Mouse (Mus musculus): ENCODE measurements around the gene Chtf18.
"Not testable (repeated sequence)": the region's sequence is repeated elsewhere in the genome, so short reads cannot be mapped to it uniquely, and the experiment has no call there.

The Chtf18 gene

DNA sequence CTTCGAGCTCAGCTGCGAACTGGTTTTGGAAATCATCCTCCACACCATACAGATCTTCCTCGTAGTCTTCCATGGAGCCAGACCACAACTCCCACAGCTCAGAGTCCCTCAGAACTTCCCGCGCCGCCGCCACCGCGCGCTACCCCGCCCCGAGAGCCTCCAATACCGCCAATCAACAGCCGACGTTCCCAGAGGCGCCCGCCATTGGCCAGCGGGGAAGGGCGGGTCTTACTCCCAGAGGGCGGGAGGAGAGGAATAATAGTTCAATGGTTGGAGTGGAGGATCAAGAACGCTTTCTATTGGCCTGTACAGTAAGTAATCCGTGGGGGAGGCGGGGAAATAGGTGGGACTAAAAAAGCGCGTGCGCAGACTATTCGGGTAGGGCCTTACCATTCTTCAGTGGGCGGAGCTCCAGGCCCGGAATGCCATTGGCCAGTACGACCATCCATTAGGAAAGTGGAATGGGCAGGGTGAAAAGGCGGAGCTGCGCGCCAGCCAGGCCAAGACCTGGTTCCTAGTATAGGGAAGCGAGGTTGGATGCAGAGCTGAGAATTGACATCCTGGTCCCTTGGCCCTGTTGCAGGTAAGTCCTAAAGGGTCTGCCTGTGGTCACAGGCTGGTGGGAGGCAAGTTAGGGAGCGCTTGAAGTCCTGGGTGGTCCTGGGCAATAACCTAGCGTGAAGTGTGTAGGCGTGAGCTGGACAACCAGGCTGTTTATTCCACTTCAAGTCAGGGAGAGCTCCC is at the start of gene Chtf18, which contains the start of gene Rpusd1:
Gene Chtf18, minus strand, starts transcription at position 155 of the 744 bp plus-strand sequence.
Gene Rpusd1, plus strand, starts transcription at position 406 of the 744 bp plus-strand sequence.
- DNase-seq (ENCODE audit: low spot score in 2 of 2) = peak; percentile 99

DNA sequence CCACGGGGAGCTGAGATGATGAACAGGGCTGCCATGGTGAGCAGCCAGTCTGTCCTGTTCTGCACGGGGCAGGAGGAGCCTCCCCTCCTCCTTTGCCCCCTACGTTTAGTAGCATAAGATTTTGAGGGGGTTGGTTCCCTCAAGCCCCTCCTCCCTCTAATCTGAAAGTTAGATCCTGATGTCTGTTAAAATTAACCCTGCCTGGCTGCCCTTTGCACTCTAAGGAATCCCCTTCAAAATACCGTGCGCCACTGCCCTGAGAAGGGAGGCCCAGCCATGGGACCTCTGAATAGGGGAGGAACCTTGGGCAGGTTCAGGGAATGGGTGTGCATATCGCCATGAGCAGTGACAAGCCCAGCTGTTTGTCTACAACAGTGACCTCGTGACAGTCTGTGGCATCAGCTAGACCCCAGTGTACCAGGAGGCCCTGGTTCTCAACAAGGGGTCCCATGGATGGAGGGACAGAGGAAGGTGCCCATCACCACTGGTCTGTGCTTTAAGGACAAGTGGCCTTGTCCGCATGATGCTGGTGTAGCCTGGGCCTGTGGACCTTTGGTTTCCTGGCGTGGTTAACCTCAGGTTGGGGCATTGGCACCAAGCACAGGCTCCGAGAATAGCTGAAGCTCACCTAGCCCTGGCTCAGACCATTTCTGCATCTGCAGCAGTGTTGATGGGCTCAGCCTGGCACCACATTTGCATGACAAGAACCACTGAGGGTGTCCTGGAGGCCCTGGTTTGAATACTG is 48.3 kb upstream of the Chtf18 start:
- DNase-seq (ENCODE audit: low spot score in 2 of 2) = no peak

DNA sequence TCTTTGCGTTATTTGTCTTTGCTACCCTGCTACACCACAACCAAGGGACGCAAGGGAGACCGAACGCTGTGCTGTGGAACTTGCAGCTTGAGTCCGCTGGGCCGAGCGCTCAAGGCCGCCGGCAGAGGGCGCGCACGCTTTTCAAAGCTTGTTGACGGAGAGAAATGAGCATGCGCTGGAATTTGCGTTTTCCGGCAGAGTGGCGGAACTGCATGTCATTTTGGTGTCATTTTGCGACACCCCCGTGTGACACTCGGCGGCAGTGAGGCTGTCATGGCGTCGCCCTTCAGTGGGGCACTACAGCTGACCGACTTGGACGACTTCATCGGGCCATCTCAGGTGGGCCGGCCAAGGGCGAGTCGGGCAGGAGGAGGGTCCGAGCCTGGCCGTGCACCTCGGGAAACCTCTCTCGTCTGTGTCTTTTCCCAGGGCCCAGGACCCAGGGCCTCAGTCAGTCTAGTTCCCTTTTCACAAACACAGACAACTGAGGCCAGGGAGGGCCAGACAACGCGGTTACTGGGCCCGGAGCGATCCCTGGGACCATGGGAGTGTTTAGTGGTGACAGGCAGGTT is 46.4 kb upstream of the Chtf18 start, which contains the start of gene Narfl:
Gene Narfl, plus strand, starts transcription at position 228 of the 572 bp plus-strand sequence.
- DNase-seq (ENCODE audit: low spot score in 2 of 2) = peak; percentile 96 to 97

- no peak for DNase-seq (ENCODE audit: low spot score in 2 of 2)
Measured at GRCm38 (mm10) chr17:25769331-25769730, 42.1 kb upstream of the Chtf18 start.

DNA sequence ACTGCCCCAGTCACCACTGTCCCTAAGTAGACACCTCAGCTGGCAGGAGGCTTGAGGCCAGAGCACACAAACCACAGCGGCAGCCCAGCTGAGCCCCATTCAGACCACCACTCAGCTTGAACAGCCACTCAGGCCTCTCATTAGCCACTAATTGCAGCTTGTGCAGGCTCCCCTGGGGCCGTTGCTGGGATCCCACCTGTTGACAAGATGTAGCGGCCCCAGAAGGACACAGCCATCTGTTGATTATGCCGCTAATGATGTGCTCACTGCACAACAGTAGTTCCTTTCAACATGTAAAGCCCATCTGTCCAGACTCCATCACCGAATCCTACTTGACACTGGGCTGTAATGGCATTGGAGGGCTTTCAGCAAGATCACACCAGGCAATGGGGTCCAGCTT is 38.7 kb upstream of the Chtf18 start:
- DNase-seq (ENCODE audit: low spot score in 2 of 2) = no peak

- DNase-seq (ENCODE audit: low spot score in 2 of 2) = no peak
Measured at GRCm38 (mm10) chr17:25762591-25762990, 35.4 kb upstream of the Chtf18 start.

- no peak for DNase-seq (ENCODE audit: low spot score in 2 of 2)
Measured at GRCm38 (mm10) chr17:25761561-25761970, 34.3 kb upstream of the Chtf18 start.

DNA sequence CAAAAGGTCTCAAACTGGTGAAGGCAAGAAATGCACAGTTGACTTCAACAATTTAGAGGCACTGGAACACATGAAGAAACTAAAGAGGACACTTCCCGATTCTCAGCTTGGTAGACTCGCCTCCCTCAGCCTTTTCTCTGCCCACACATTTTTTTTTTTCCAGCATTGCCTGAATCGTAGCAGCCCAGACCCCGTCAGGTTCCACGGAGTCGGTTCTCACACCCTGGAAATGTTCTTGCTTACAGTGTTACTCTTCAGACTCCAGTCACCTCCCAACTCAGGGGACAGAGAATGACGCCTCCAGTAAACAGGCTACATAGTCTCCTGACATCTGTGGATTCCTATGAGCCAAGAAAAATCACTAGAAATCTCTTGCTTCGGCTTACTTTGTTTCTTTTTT is 32.9 kb upstream of the Chtf18 start:
- no peak for DNase-seq (ENCODE audit: low spot score in 2 of 2)

DNA sequence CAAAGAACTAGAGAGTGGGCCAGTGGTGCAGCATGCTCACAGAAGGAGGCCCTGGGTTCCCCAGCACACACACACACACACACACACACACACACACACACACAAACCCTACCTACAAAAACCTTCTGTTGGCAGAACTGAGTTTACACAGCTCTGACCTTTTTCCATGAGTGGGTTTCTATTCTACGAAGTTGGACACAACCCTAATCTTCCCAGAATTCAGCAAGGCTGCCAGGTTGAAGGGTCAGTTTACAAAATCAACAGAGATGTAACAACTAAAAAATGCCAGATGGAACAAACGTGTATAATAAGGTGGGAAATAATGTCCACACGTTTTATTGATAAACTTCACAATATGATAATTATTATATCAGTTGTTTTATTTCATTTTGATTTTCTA is 30.5 kb upstream of the Chtf18 start:
- DNase-seq (ENCODE audit: low spot score in 2 of 2) = no peak

DNA sequence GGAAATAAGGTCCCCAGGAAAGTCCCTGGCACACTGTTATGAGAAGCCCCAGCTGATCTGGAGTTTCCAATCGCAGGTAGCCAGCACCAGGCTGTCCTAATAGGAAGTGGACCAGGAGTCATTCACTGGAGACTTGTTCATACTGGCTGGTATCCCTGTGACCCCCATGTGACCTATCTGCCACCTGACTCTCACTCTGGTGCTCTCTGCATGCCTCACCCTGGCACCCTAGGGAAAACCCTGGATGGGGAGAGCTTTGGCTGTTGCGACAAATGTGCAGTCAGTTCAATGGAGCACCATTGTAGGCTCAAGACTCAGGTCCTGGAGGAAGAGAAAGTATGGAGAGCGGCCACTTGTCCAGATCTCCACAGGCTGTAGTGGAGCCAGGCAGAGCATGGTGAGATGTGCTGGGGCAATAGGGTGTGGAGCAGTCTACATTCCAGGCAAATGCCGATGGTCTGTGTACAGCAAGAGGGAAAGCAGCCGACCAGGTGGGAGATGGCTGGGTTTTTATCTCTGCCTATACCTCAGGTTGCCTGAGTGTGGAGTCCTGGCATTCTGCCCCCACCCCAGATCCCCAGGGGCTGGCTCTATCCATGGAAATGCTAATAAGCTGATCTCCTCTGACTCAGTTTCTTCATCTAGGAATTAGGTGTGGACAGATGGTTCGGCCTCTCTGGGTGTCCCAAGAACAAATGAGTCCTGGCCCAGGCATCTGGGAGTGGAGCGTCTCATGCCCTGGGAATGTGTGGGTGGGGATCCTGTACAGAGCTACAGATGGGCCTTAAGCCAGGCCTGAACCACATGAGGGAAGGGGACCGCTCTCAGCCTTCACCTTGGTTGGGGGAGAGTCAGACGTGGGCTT is 29.4 kb upstream of the Chtf18 start:
- DNase-seq (ENCODE audit: low spot score in 2 of 2) = no peak

GRCm38 (mm10) chr17:25755627-25756377 is 28.6 kb upstream of the Chtf18 start:
- DNase-seq (ENCODE audit: low spot score in 2 of 2) = no peak

GRCm38 (mm10) chr17:25755086-25755485 is 27.9 kb upstream of the Chtf18 start:
- DNase-seq (ENCODE audit: low spot score in 2 of 2) = no peak

DNA sequence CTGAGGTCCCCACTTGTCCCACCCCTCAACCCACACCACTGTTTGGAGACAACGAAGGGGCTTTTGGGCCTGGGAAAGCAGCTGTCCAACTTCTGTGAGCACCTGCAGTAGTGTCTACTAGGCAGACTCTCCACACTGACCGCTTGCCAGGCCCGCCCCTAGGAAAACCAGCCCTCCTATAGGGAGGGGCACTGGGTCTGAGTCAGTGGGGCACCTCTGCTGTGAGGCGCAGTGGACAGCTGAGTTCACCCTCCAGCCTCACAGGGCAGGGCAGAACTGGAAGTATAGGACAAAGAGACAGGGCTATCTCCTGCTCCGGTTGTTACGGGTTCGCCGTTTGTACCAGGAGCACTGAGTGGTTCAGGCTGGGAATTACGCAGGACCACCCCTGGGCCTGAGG is 27.0 kb upstream of the Chtf18 start, which contains the start of gene Msln:
Gene Msln, minus strand, starts transcription at position 138 of the 400 bp plus-strand sequence.
- no peak for DNase-seq (ENCODE audit: low spot score in 2 of 2)

GRCm38 (mm10) chr17:25751446-25751845 is 24.2 kb upstream of the Chtf18 start:
- peak in 1 of 2 experiments; percentile 36 for DNase-seq (ENCODE audit: low spot score in 2 of 2)

DNA sequence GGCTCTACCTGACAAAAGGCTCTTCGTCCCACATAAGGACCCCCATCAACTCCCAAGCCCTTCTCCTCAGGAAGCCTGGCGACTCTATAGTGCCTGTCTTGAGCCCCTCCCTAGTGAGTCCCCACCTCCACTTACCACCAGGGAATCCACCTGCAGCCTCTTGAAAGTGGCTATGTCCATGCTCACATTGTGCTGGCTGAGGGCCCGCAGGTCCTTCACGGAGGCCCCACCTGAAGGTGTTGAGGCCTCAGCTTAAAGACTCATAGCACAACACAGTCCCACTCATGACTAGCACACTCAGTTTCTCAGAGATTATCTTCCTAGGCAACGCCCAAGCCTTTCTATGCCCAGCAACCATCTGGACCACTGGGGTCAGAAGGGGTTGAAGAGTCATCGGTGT is 22.1 kb upstream of the Chtf18 start:
- no peak for DNase-seq (ENCODE audit: low spot score in 2 of 2)

DNA sequence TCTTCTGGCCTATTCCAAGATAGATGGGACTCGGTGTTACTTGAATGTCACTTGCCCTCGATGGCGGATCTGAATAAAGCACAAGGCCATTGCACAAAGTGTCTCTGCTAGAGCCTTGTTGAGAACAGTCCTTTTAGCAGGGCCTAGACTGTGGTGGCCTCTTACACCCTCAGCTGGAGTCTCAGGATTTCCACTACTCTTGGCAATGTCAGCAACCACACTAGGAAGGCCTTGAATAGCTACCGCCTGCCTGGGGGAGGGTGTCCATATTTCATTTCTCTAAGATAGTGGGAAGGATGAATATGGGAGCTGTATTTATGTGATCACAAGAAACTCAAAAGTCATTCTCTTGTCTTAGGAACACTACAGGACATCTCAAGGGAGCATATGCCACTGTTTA is 21.0 kb upstream of the Chtf18 start:
- no peak for DNase-seq (ENCODE audit: low spot score in 2 of 2)

- DNase-seq (ENCODE audit: low spot score in 2 of 2) = no peak
Measured at GRCm38 (mm10) chr17:25744311-25744710, 17.1 kb upstream of the Chtf18 start.

DNA sequence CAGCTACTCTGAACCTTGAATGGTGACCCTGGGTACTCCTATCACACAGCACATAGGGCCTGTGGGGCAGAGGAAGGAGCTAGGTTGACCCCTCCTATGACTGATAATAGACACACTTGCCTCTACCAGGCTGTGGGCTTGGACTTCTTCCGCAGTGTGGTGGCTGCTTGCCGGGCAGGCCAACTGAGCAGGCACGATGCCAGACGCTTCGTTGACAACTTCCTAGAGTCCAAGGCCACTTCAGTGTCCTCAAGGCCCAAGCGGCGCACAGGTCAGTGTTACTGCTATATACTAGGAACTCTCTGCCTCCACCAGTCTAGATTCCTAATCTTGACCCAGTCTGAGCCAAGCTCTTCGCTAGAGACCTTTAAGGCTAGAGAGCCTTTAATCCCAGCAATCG is 16.6 kb upstream of the Chtf18 start:
- DNase-seq (ENCODE audit: low spot score in 2 of 2) = no peak

GRCm38 (mm10) chr17:25741471-25741870 is 14.3 kb upstream of the Chtf18 start:
- not testable (repeated sequence) for DNase-seq (ENCODE audit: low spot score in 2 of 2)

DNA sequence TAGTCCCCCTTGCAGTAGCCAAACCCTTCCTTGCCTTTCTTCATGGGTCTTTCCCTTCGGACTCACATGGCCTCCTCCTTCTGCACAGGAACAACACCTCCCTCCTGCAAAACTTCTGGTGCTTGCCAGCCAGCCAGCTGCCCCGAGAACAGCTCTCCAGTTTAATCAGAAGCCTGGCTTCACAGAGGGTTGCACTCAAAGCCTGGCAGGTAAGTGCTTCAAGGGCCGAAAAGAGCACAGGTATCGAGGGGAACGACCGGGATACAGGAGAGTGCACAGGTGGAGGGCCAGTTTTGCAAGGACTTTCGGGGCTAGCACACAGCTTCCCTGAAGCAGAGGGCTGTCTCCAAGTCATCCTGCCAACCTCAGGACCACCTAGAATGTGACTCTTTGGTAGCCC is 11.6 kb upstream of the Chtf18 start:
- no peak for DNase-seq (ENCODE audit: low spot score in 2 of 2)

GRCm38 (mm10) chr17:25735745-25736144 is 8.5 kb upstream of the Chtf18 start, which contains the start of gene Mslnl:
Mslnl (plus strand) TSS chr17:25736042.
- no peak for DNase-seq (ENCODE audit: low spot score in 2 of 2)
